Mouse (Mus musculus): ENCODE results near the gene Qrfp.
A peak's percentile ranks its signal among the peaks of the same experiment; 100 is the strongest.

Gene Qrfp

DNA sequence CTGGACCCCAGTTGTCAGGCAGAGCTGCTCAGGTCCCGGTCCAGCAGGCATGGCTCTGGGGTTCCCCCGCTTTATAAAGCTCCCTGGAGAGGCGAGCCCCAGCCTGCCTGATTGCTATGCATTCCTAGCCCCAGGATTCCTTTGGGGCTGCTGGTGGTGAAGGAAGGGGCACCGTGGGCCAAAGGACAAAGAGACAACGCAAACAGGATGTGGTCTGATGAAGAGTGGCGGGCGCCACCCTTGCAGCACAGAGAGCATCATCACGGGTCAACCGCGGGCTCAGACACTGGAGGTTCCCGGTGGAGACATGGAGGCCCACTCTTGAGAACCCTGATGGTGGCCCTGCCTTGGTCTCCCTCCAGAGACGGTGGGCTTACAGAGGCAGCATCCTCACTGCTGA lies at the start of gene Qrfp:
TSS of gene Qrfp (minus strand) at position 137 of the 400 bp plus-strand sequence.
- DNase-seq (ENCODE audit: low spot score) = no peak

DNA sequence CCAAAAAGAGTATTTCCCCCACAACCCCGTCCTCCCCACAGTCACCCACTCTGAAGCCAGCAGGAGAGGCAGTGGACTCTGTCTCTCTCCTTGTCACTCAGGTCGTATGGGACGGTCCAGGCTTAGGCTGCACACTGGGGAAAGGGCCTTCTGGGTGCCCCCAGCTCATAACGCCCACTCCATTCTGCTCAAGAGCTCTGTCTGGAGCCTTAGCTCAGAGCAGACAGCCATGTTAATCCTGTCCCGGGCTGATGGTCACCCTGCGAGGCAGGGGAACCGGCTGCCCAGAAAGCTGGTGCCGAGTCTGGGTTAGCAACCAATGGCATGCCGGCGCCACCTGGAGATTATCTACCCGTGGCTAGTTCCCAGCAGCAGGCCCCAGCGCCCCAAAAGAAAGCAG lies 48.1 kb upstream of the Qrfp start:
- DNase-seq (ENCODE audit: low spot score) = no peak

DNA sequence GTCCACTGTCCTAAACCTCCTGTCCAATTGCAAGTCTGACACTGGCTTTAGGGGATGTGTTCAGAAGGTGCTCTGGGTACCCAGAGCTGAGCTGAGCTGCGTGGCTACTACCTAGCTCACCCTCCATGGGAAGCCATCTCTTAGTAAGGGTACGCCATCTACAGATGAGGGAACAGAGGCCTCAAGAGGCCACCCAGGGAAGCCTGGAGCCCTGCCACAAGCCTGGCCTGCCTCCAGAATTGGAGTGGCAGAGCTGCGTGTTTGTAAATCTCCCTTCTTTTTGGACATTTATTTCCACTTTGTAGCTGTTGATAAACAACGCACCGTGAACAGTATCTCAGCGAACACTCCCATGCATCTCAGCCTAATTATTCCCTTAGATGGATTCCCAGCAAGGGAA lies 46.8 kb upstream of the Qrfp start:
- DNase-seq (ENCODE audit: low spot score) = no peak

DNA sequence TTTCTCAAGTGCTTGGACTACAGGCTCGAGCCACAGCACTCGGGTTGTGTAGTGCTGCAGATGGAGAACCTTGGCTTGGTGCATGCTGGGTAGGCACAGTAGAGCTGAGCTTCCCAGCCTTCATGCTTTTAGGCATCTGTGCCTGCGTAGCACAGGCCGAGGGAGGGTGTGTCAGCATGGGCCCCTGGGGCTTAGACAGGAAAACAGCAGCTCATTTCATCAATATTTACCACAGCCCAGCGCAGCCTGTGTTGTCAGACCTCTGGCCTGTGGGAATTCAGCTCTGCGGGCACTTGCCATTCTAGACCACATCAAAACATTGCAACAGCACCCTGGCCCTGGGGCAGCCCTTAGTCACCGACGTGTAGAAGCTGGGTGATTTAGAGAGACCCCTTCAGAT lies 45.6 kb upstream of the Qrfp start:
- no peak for DNase-seq (ENCODE audit: low spot score)

DNA sequence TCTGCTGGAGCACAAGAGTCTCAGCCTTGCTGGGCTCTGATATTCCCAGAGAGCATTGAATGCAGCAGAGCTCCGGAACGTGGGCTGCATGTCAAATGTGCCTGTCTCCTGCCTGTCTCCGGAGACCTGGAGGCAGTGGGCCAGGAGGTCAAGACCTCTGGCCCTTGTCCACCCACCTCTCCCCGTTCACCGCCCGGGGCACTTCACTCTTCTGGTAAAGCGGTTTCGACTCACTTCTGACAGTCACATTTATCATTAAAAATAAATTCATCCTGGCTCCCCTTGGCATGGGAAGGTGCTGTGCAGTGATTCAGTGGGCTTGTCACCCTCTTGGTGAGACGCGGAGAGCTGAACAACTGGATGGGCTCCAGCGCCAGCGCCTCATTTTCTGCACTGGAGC lies 39.8 kb upstream of the Qrfp start:
- peak; percentile 69 for DNase-seq (ENCODE audit: low spot score)

DNA sequence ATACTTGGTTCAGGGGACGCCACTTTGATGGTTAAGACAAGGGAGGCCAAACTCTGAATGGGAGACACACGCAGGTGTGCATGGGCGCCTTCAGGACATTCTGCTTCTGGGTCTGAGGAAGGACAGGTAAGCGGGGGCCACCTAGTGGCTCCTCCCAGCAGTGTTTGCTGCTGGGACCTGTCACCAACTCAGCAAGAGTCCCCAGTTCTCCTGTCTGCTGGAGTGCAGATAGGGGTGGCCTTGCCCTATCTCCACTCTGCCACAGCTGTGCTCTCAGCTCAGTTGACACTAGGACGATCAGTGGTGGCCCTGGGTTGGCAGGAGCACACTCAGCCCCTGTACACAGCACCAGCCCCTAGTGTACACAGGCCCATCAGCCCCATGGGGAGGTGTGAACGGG lies 37.5 kb upstream of the Qrfp start:
- DNase-seq (ENCODE audit: low spot score) = no peak

DNA sequence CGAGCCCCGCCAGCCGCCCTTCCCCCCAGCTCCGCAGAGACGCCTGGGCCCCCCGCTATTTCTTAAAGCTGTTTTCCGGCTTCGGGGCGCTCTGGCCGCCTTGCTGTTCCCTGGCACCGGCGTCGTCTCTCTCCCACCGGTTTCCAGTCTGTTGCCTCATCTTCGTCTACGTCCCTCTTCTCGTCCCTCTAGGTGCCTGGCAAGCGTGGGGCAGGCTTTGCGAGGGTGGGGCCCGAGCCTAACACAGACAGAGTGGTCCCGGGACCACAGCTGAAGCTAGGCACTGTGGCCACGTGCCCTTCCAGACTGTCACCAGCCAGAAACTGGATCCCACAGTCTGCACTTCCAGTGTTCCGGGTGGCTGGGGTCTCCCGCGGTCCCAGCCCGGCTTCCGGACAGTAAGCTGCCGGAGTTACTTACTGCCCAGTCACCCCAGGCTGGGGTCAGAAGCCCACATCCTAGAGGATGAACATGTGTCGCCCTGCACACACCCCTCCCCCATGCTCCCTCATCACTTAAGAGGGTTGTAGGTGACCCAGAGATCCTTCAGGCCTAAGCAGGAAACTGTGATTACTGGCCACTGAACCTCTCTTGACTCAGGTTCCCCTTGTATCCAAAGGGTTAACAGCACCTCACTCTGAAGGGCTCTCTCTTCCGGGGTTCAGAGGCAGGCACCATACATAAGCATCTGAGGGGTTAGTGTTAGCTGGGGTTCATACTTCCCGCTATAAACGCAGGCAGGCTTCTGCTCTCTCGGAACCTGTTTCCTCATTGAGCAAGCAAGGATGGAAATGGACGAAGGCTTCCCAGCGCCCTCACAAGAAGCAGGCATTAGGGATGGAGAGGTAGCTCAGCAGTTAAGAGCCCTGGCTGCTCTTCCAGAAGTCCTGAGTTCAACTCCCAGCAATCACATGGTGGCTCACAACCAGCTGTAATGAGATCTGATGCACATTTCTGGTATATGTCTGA lies 36.6 kb upstream of the Qrfp start:
- peak; percentile 44 for DNase-seq (ENCODE audit: low spot score)

DNA sequence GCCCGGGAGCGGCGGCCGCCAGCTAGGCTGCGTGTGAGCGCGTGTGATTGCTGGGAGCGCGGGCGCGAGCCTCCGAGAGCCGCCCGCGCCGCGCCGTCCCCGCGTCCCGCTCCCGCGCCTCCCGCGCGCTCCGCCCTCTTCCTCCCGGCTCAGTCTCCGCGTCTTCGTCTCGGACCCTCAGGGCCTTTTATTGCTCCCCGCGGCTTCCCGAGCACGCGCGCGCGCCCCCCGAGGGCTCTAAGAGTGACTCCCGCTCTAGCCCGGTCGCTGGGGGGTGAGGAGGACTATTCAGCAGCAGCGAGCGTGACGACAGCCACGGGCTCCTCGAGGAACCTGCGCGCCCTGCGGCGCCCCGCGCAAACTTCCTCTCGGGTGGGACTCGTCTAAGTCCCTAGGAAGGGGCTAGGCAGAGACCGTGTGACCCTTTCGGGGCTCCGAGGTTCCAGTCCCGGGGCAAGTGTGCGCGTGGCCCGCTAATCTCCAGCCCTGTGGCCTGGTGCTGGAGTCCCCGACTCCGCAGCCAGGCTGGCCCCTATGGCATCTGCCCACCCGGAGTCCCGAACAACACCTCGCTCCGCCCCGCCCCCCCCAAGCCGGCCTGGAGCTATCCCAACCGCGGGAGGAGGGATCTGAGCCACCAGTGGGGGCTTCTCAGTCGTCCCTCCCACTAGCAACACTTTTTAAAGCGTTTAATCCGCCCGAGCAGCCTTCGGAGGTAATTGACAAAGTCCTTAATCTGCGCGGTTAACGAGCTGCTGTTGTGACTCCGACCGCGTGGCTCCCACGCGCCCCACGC lies 35.7 kb upstream of the Qrfp start, which contains the start of gene Fibcd1:
TSS of gene Fibcd1 (minus strand) at position 110 of the 796 bp plus-strand sequence.
- no peak for DNase-seq (ENCODE audit: low spot score)

DNA sequence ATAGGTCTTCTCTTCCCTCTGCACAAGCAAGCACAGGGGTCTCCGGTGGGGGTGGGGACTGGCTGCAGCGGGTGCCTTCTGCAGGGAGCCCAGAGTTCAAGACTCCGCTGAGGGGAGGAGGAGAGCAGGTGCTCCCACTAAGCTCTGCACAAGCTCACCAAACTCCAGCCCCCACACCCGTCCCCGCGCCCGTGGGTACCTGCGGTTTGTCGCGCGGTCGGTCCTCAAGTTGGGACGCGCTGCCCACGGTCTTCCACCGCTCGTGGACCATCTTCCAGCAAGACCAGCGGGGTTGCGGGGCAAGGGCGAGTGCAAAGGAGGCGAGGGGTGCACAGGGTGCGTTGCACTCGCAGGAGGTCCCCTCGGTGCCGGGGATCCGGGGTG lies 35.1 kb upstream of the Qrfp start:
- no peak for DNase-seq (ENCODE audit: low spot score)

DNA sequence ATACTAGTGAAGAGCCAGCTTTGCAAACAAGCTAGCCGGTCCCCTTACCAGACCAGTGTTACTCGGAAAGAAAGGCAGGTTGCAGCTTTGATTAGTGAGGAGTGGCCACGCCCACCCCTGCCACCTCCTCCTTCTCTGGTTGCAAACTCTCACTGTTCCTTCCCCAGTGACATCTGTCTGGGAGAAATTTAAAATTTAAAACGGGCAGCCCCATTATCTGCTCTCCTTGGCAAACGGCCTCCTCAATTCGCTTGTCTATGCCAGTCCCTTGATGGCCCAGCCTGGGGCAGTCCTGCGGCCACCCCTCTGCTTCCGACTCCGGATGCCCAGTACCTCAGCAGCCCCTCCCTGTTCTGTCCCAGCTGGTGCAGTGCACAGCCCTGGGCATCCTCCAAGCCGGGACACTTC lies 34.4 kb upstream of the Qrfp start:
- DNase-seq (ENCODE audit: low spot score) = peak; percentile 42

DNA sequence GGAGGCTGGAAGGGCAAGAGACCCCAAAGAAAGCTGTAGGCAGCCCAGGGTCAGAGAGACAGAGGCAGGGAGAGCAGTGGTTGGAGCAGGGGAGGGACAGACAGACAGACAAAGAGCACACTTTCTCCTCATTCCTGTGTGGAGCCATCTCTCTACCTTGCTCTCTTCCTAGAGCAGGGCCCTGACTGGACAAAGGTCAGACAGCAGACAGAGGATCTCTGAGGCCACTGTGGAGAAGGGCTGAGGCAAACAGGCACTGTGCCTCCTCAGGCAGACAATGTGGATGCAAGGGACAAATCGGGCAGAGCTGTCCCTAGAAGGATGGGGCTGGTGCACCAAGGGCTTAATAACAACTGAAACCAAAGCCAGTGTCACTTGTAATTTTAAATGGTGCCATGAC lies 28.5 kb upstream of the Qrfp start:
- no peak for DNase-seq (ENCODE audit: low spot score)

DNA sequence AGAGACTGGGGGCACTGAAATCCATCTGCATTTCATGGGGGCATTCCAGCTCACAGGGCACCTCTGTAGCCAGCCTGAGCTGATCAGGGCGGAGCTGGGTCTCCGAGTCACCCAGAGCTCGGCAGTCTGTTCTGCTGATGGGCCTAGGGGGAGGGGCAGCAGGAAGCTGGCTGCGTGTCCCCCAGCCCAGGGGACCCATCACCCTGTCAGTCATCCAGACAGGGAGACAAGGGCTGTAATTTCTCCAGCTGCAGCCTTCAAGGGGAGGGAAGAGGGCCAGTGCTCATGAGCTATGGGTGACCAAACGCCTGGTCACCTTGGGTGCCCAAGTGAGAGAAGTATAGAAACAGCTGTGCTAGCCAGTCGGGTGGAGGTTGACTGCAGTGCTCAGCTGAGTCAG lies 26.6 kb upstream of the Qrfp start:
- no peak for DNase-seq (ENCODE audit: low spot score)

DNA sequence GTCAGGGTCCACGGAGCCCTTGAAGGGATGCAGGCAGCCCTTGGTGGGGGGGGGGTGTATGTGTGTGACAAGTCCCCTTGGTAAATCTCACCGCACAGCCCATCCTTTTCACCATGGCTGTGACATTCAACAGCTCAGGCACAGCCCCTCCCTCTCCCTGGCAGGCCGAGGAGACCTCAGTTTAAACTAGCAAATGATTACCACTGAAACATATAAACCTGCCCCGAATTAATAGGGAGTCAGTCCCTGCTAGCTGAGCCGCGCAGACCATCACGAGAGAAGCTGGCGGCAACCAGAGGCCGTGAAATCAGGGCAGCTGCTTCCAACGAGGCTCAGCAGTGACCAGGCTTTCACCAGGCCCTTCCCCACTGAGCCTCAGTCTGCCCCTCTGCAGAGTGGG lies 25.7 kb upstream of the Qrfp start:
- DNase-seq (ENCODE audit: low spot score) = no peak

DNA sequence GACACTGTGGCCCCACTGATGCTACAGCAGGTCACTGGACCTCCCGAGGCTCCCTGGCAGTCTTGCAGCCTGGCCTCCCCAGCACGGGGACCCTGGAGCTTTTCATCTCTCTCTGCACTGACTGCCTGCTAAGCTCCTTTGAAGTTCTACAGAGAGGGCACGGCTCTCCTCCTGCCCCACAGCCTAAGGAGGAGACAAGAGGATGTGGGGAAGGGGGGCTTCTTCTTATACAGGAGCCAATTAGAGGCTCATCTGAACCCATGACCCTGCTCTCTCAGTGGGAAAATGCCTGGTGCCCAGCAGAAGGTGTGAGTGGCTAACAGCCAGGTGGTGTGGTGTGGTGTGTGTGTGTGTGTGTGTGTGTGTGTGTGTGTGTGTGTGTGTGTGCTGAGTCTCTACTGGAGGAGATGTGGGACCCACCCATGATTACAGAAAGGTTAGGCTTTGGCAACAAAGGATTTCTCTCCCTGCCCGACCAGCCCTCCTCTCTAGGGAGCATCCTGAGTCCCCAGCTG lies 18.0 kb upstream of the Qrfp start:
- DNase-seq (ENCODE audit: low spot score) = no peak

DNA sequence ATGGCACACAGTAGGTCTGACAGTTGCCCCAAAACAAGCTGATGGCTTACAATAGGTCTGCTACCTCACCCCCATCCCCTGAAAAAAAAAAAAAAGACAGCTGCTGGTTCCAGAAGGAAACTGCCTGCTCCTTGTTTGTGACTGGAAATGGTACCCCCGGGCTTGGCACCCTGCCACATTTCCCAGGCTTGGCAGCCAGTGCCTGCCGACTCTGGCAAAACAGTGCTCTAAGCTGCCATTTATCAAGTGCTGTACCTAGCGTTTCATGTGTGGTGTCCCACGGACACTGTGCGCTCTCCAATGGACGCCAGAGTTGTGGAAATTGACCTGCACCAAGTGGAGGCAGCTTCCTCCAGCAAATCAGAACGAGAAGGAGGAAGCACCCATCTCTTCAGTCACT lies 17.5 kb upstream of the Qrfp start:
- DNase-seq (ENCODE audit: low spot score) = no peak

DNA sequence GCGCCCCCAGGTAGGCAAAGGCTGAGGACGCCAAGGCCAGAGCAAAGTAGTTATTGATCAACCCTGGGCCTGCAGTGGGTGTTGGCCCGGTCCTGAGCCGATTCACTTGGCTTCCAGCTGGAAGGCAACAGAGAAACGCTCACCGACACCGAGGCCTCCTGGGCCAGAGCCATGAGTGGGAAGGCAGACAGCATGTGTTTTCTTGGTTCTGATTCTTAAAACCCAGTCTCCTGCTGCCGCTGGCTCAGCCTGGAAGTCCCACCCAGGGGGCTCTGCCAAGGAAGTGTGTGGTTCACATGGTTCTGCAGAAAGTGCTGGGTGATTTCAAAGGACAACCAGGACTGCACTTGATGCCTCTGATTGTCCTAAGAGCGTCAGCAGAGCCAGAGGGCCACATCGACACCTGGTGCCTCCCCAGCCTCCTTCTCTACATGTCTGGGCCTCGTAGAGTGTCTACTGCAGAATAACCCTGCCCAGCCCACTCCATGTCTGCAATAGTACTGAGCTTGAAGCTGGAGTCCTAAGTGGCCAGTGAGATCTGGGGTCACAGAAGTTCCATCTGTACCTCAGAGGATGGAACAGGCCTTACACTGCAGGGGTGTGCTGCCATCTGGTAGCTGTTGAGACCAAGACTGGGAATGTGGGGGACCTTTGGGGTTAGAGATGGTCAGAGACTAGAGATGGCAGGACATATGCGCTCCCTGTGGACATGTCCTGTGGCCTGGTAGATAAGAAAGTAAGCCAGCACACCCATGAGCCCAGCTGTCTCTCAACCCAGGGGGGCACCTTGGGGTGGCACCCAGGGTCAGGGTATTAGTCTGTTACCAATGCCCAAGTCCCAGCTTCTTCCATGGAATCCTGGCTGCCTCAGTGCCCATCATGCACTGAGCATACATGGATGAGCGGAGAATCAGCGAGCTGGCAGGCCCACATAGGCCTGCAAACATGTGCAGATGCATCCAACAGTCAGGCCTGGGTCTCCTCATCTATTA lies 16.0 kb upstream of the Qrfp start:
- no peak for DNase-seq (ENCODE audit: low spot score)

DNA sequence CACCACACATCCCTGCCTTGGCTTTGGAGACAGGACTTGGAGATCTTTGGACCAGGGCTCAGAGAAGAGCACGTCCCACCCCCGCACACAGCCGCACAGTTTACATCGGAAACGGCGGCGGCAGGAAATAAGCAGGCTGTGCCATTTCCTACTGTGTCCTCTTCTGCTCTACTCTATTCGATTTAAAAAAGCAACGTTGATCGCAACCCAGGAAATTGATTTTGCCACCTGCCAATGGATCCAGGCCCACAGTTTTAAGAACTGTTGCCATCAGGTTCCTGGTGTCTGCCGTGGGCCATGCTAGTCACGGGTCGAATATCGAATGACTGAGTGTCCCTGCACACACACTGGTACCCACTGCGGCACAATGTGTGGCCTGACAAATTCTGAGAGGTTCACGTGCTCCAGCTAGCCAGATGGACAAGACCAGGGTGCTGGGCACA lies 15.1 kb upstream of the Qrfp start:
- no peak for DNase-seq (ENCODE audit: low spot score)

DNA sequence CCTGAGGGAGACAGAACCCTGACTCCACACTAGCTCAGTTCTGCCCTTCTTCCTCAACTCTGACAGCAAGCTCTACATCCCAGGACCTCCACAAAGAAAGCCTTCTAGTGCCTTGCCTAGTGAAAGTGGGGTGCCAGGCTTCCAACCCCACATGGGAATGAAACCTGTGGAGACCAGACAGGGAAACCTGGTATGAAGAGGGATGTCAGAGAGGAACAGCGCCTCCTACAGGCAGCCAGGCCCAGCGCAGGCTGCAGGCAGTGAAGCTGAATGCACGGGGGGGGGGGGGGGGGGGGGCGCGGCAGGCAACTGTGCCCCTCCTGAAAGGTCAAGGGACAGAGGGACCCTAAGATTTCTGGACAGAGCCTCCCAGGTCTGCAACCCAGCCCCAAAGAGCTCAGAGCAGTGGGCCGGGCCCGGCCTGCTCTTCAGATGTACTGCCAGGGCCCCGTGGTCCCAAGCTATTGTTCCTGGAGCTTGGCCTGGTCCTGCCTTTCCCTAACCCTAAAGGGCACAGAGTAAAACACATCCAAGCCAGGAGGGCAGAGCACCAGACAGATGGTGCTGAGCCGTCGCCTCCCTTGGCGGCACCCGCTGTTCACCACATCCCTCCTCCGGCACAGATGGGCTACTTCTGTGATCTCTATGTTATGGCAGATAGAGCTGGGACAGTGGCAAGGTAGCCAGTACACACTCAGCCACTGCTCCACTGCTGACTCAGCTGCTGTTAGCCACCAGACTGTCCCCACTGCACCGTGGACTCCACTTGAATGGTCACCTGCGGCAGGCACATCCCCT lies 13.8 kb upstream of the Qrfp start:
- DNase-seq (ENCODE audit: low spot score) = peak; percentile 61

DNA sequence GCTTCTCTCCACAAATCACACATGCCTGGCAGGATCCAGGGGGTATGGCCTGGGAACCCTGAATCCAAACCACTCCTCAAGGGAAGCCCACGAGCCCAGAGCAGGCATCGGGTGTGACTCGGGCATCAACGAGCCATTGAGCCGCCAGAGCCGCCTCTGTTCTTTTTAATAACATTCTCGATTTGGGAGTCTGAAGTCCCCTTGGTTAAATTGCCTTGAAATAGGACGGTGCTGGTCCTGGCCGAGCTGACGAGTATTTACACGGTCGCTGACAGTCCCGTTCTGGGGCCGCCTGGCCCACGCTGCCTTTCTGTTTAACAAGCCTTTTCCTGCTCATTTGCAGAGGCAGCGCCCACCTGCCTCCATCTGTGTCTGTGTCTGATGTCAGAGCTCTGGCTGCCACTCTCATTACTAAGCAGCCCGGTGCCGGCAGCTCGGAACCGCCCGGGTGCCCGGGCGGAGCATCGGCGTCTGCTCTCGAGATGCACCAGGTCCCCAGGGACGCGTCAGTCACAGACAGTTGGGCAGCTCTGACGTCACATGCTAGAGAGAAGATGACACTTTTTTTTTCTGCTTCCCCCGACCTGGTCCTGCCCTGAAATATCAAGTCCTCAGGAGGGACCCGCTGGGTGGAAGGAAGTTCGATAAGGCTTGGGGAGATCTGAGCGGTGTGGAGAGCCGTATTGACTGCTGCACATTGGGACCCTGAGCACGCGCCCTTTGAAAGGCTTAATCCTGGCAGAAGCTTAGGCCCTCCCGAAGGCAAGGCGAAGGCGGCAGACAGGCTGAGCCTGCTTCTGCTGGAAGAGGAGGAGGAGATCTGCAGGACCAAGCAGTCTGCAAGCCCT lies 12.4 kb upstream of the Qrfp start:
- DNase-seq (ENCODE audit: low spot score) = peak; percentile 48

DNA sequence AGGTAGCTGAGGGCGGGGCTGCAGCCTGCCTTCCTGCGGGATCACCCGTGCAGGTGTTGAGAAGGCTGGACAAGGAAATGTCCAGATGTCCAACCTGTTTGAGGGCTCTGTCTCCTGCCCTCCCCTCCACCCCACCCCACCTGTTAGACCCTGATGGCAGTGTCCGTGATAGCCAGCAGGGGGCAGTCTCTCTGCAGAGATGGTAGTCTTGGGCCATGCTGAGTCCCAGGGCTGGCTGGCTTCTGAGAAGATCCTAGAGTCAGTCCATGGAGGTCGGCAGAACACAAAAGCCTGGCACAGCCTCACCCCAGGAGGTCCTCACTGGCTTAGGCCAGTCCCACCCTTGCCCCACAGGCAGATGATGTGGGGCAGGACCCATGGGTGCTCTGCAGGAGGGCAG lies 5.0 kb upstream of the Qrfp start:
- DNase-seq (ENCODE audit: low spot score) = peak; percentile 84
